Mouse (Mus musculus) heart, postnatal 36 days (tissue): ENCODE results near the gene Defb41. TPM values are rescaled to one million over a fixed set of nuclear protein-coding genes. Genes with fewer than 3 reads are reported as not detected.
"Not testable (repeated sequence)": the region's sequence is repeated elsewhere in the genome, so short reads cannot be mapped to it uniquely, and the experiment has no call there.

Experiments
- DNase-seq, 2 experiments: peaks; one replicate each; pipeline ENCODE4 v3.0.0; 2021 to 2022
- intact Hi-C: fragments of 180-260 bp; cut with DNase I; formaldehyde crosslinking; loops from one replicate; pipeline ENCODE4 v1.15.1; 2025
- total RNA-seq, 2 experiments: library from RNA; stranded (reverse); gene quantifications; 2 replicates each; pipeline ENCODE4 v1.2.3; 2021

Defb41 gene
- not detected for total RNA-seq

DNA sequence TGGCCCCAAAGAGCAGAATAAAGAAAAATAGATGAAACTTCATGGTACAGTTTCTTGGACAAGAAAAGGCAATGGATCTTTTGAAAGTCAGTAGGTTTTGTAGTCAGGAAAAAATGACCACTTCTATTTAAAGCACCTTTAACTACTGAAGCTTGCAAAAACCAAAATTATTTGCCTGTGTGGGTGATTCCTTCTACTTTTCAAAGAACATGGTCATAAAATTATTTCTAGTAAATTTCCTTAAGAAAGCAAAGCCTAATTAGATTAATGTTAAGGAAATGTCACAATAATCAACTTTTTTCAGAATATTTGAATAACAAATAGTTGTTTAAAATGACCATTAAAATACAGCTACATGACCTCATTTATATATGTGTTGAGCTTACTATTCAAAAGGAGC lies at the start of gene Defb41:
TSS of gene Defb41 (minus strand) at position 101 of the 400 bp plus-strand sequence.
- intact Hi-C loops = no loop called here

GRCm38 (mm10) chr1:18308474-18308829 lies 43.5 kb upstream of the Defb41 start:
- intact Hi-C loops = no loop called here
- DNase-seq = no peak

More for the DNA sequence above, at the start of gene Defb41:
- no peak for DNase-seq

- no peak for DNase-seq
- intact Hi-C loops = no loop called here
Observed at GRCm38 (mm10) chr1:18307545-18308473, 42.9 kb upstream of the Defb41 start.

GRCm38 (mm10) chr1:18292515-18292914 lies 27.6 kb upstream of the Defb41 start:
- intact Hi-C loops = no loop called here
- no peak for DNase-seq

DNA sequence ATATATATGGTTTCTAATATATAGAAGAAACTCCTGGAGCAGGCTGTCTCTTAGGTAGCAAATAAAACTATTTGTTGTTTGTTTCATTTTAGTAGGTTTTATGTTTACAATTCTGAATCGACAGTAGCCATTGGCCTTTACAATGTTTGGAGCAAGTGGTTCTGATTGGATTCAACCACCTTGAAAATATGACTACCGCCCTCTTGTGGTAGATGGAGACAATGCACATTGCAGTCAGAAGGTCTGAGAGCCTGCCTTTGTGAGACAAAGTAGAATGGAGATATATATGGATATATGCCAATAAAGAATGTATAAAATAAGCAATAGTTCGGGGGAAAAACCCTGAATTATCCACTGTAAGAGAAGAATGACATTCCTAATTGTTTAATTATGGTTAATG lies 23.9 kb upstream of the Defb41 start:
- DNase-seq = no peak
- intact Hi-C loops = no loop called here

GRCm38 (mm10) chr1:18287371-18287770 lies 22.4 kb upstream of the Defb41 start:
- intact Hi-C loops = no loop called here
- no peak for DNase-seq

DNA sequence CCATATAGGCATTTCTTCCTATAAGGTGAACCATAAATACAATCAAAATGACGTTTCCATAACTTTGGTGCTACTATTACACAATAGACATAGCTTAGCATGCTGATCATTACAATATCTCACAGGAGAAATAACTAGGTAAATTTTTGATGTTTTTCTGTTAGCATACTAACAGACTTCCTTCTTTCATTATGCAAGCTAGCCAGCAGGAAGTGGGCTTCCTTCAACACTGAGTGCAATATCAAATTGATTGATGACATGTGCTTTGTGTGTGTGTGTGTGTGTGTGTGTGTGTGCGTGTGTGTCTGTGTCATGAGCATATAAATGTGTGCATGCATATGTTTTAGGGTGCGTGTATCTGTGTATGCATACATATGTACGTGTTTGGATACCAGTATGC lies 6.2 kb upstream of the Defb41 start:
- no peak for DNase-seq
- intact Hi-C loops = no loop called here

DNA sequence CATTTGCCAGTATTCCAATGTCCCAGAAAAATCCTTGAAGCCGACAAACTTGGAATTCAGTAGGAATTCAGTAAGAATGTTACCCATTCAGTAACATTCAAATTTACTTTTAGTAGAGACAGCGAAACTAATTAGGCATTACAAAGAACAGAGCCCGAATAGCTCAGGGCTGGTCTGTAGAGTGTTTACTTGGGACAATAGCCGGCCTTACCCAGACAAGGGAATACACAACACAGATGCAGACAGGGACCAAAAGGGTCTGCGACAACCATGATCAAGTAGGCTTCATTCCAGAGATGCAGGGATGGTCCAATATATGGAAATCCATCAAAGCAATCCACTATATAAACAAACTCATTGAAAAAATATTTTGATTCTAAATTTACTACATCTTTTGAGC lies 3.9 kb upstream of the Defb41 start:
- DNase-seq = no peak
- intact Hi-C loops = no loop called here

- intact Hi-C loops = not testable (repeated sequence)
Observed at GRCm38 (mm10) chr1:18245801-18246580, 18.9 kb downstream of the Defb41 start.

GRCm38 (mm10) chr1:18237343-18237742 lies 27.6 kb downstream of the Defb41 start, which contains the start of gene Defb18:
TSS of gene Defb18 (minus strand) at chr1:18237443.
- no peak for DNase-seq
- intact Hi-C loops = no loop called here

More at GRCm38 (mm10) chr1:18245801-18246580, 18.9 kb downstream of the Defb41 start:
- DNase-seq = not testable (repeated sequence)

GRCm38 (mm10) chr1:18223385-18223945 lies 41.5 kb downstream of the Defb41 start:
- intact Hi-C loops = no loop called here
- DNase-seq = no peak

Other genes with a start within 250 kb of the Defb41 start
- not detected for gene Crisp4, start 119.2 kb downstream of the Defb41 start, total RNA-seq
- not detected for gene Defb18, start 27.7 kb downstream of the Defb41 start, total RNA-seq